Mouse (Mus musculus): ENCODE results near the gene Ptges3. TPM values are rescaled to one million over a fixed set of nuclear protein-coding genes. Genes with fewer than 3 reads are reported as not detected.
"Not testable (repeated sequence)": the region's sequence is repeated elsewhere in the genome, so short reads cannot be mapped to it uniquely, and the experiment has no call there.

The Ptges3 gene
- polyA plus RNA-seq, 1 experiment from 2014 or later = 594 TPM

- WGBS = under 1% methylated on average over 62 of the region's 62 CpGs
- Histone ChIP-seq H3K27ac (peak overlapping the region; percentile 99), H3K9ac (replicated peaks) (peak overlapping the region; percentile 95), H3K4me1 (replicated peaks) (peaks cover 16% of the 10 kb centered on the region), H3K4me2 (peak overlapping the region; percentile 83), H3K4me3 (replicated peaks) (peak overlapping the region; percentile 96), H3K9me3 (no peaks in the 10 kb centered on the region), H3K27me3 (no peaks in the 10 kb centered on the region), H3K36me3 (peaks cover 25% of the 10 kb centered on the region)
- peak; percentile 28 for ATAC-seq (ENCODE audit: insufficient number of reproducible peaks, insufficient read depth, low FRiP score, low TSS enrichment, low read depth)
Measured at GRCm38 (mm10) chr10:128059207-128059981, 640 bp downstream of the Ptges3 start.

- H3K4me2 ChIP-seq = peak overlapping the region; percentile 83
- ATAC-seq (ENCODE audit: insufficient number of reproducible peaks, insufficient read depth, low FRiP score, low TSS enrichment, low read depth) = no peak
- H3K27ac ChIP-seq = no peak overlapping the region
- H3K4me3 ChIP-seq (replicated peaks) = peak overlapping the region; percentile 96
- peaks cover 34% of the 10 kb centered on the region for H3K36me3 ChIP-seq
- peak overlapping the region; percentile 95 for H3K9ac ChIP-seq (replicated peaks)
- H3K9me3 ChIP-seq = no peaks in the 10 kb centered on the region
- 87% methylated on average over 5 of the region's 5 CpGs for WGBS
- no peaks in the 10 kb centered on the region for H3K27me3 ChIP-seq
- peaks cover 16% of the 10 kb centered on the region for H3K4me1 ChIP-seq (replicated peaks)
Measured at GRCm38 (mm10) chr10:128061109-128061508, 2.4 kb downstream of the Ptges3 start.

- WGBS = 92% methylated on average over 6 of the region's 6 CpGs
- Histone ChIP-seq H3K27me3 (no peaks in the 10 kb centered on the region), H3K36me3 (peaks cover 35% of the 10 kb centered on the region), H3K9me3 (no peaks in the 10 kb centered on the region), H3K27ac (no peak overlapping the region), H3K4me3 (replicated peaks) (no peak overlapping the region), H3K9ac (replicated peaks) (no peak overlapping the region), H3K4me2 (no peak overlapping the region), H3K4me1 (replicated peaks) (peaks cover 16% of the 10 kb centered on the region)
- no peak for ATAC-seq (ENCODE audit: insufficient number of reproducible peaks, insufficient read depth, low FRiP score, low TSS enrichment, low read depth)
Measured at GRCm38 (mm10) chr10:128062221-128062989, 3.7 kb downstream of the Ptges3 start.

- peaks cover 64% of the 10 kb centered on the region for H3K36me3 ChIP-seq
- 88% methylated on average over 5 of the region's 5 CpGs for WGBS
- ATAC-seq (ENCODE audit: insufficient number of reproducible peaks, insufficient read depth, low FRiP score, low TSS enrichment, low read depth) = no peak
- no peaks in the 10 kb centered on the region for H3K4me1 ChIP-seq (replicated peaks)
- 0 out of 2 replicates have a peak, but pooled peaks cover 3% of the 10 kb centered on the region for H3K9me3 ChIP-seq
- no peak overlapping the region for H3K9ac ChIP-seq (replicated peaks)
- H3K27me3 ChIP-seq = no peaks in the 10 kb centered on the region
- no peak overlapping the region for H3K4me2 ChIP-seq
- H3K4me3 ChIP-seq (replicated peaks) = no peak overlapping the region
- no peak overlapping the region for H3K27ac ChIP-seq
Measured at GRCm38 (mm10) chr10:128066072-128066471, 7.3 kb downstream of the Ptges3 start.

- ATAC-seq (ENCODE audit: insufficient number of reproducible peaks, insufficient read depth, low FRiP score, low TSS enrichment, low read depth) = no peak
Measured at GRCm38 (mm10) chr10:128069201-128069600, 10.4 kb downstream of the Ptges3 start.

GRCm38 (mm10) chr10:128070432-128070831 lies 11.7 kb downstream of the Ptges3 start:
- not testable (repeated sequence) for H3K27me3 ChIP-seq; H3K4me3 ChIP-seq (replicated peaks); H3K4me2 ChIP-seq; ATAC-seq (ENCODE audit: insufficient number of reproducible peaks, insufficient read depth, low FRiP score, low TSS enrichment, low read depth); H3K9ac ChIP-seq (replicated peaks); H3K9me3 ChIP-seq; H3K27ac ChIP-seq; H3K4me1 ChIP-seq (replicated peaks)
- 94% methylated on average over 2 of the region's 2 CpGs for WGBS
- H3K36me3 ChIP-seq = peaks cover 71% of the 10 kb centered on the region

More at GRCm38 (mm10) chr10:128069201-128069600, 10.4 kb downstream of the Ptges3 start:
- Histone ChIP-seq H3K4me2 (no peak overlapping the region), H3K9ac (replicated peaks) (no peak overlapping the region), H3K27ac (no peak overlapping the region), H3K27me3 (no peaks in the 10 kb centered on the region), H3K9me3 (0 out of 2 replicates have a peak, but pooled peaks cover 3% of the 10 kb centered on the region), H3K4me1 (replicated peaks) (no peaks in the 10 kb centered on the region), H3K4me3 (replicated peaks) (no peak overlapping the region), H3K36me3 (peaks cover 72% of the 10 kb centered on the region)
- 97% methylated on average over 4 of the region's 4 CpGs for WGBS

- H3K27ac ChIP-seq; H3K9me3 ChIP-seq; H3K4me2 ChIP-seq; ATAC-seq (ENCODE audit: insufficient number of reproducible peaks, insufficient read depth, low FRiP score, low TSS enrichment, low read depth); H3K4me1 ChIP-seq (replicated peaks); H3K4me3 ChIP-seq (replicated peaks); H3K9ac ChIP-seq (replicated peaks); H3K27me3 ChIP-seq: not testable (repeated sequence)
- 78% methylated on average over 5 of the region's 5 CpGs for WGBS
- H3K36me3 ChIP-seq = peaks cover 39% of the 10 kb centered on the region
Measured at GRCm38 (mm10) chr10:128078269-128078668, 19.5 kb downstream of the Ptges3 start.

- peaks cover 16% of the 10 kb centered on the region for H3K4me1 ChIP-seq (replicated peaks)
- no peak overlapping the region for H3K9ac ChIP-seq (replicated peaks)
- 86% methylated on average over 1 of the region's 1 CpGs for WGBS
- peaks cover 31% of the 10 kb centered on the region for H3K36me3 ChIP-seq
- ATAC-seq (ENCODE audit: insufficient number of reproducible peaks, insufficient read depth, low FRiP score, low TSS enrichment, low read depth) = no peak
- no peak overlapping the region for H3K4me2 ChIP-seq
- no peaks in the 10 kb centered on the region for H3K9me3 ChIP-seq
- H3K27ac ChIP-seq = no peak overlapping the region
- H3K27me3 ChIP-seq = no peaks in the 10 kb centered on the region
- no peak overlapping the region for H3K4me3 ChIP-seq (replicated peaks)
Measured at GRCm38 (mm10) chr10:128080496-128080895, 21.7 kb downstream of the Ptges3 start.

- no peaks in the 10 kb centered on the region for H3K27me3 ChIP-seq
- no peak overlapping the region for H3K27ac ChIP-seq
- H3K4me2 ChIP-seq = peak overlapping the region; percentile 73
- peaks cover 16% of the 10 kb centered on the region for H3K4me1 ChIP-seq (replicated peaks)
- WGBS = 66% methylated on average over 6 of the region's 6 CpGs
- no peak for ATAC-seq (ENCODE audit: insufficient number of reproducible peaks, insufficient read depth, low FRiP score, low TSS enrichment, low read depth)
- H3K36me3 ChIP-seq = peaks cover 40% of the 10 kb centered on the region
- H3K4me3 ChIP-seq (replicated peaks) = peak overlapping the region; percentile 96
- no peaks in the 10 kb centered on the region for H3K9me3 ChIP-seq
- H3K9ac ChIP-seq (replicated peaks) = peak overlapping the region; percentile 66
Measured at GRCm38 (mm10) chr10:128081807-128082476, 23.2 kb downstream of the Ptges3 start.

- Histone ChIP-seq H3K27me3 (no peaks in the 10 kb centered on the region), H3K4me2 (peak overlapping the region; percentile 73), H3K36me3 (peaks cover 40% of the 10 kb centered on the region), H3K4me3 (replicated peaks) (peak overlapping the region; percentile 96), H3K9me3 (no peaks in the 10 kb centered on the region), H3K9ac (replicated peaks) (peak overlapping the region; percentile 66), H3K4me1 (replicated peaks) (peaks cover 16% of the 10 kb centered on the region), H3K27ac (peak overlapping the region; percentile 59; the same call in 1 of the 2 replicates)
- 18% methylated on average over 9 of the region's 9 CpGs for WGBS
- no peak for ATAC-seq (ENCODE audit: insufficient number of reproducible peaks, insufficient read depth, low FRiP score, low TSS enrichment, low read depth)
Measured at GRCm38 (mm10) chr10:128082477-128082808, 23.7 kb downstream of the Ptges3 start.

GRCm38 (mm10) chr10:128082880-128083421 lies 24.2 kb downstream of the Ptges3 start, which contains the start of gene Atp5b:
Atp5b (plus strand) TSS chr10:128083273.
- Histone ChIP-seq H3K4me2 (peak within 1 kb of the TSS; percentile 96), H3K27ac (peak within 1 kb of the TSS; percentile 73), H3K9me3 (no peaks in the 10 kb centered on the region), H3K4me1 (replicated peaks) (peaks cover 16% of the 10 kb centered on the region), H3K27me3 (no peaks in the 10 kb centered on the region), H3K9ac (replicated peaks) (peak within 1 kb of the TSS; percentile 97), H3K36me3 (peaks cover 40% of the 10 kb centered on the region), H3K4me3 (replicated peaks) (peak within 1 kb of the TSS; percentile 96)
- under 1% methylated on average over 34 of the region's 34 CpGs for WGBS
- peak; percentile 97 for ATAC-seq (ENCODE audit: insufficient number of reproducible peaks, insufficient read depth, low FRiP score, low TSS enrichment, low read depth)
